ENCODE assay signal across 16 mouse cellular contexts in genomic region chr17:8888639-8889038, GRCm38 (mm10).
DNase-seq lines count a peak whose midpoint lies in the region; ATAC-seq and TF ChIP-seq lines count a peak whose summit lies in the region.
"Had no signal": no experiment of that assay in that cellular context is flagged by ENCODE, and none has a peak within 500 bp of the region (broad histone marks: within the 10 kb centered on the region; RNA-seq: fewer than 3 reads in every experiment).

No protein-coding gene starts in this region.

- peak; percentile 18; the same call in 1 of the 2 replicates for ATAC-seq in forebrain, postnatal 0 days
- no peak for ATAC-seq in forebrain, embryonic 14.5 days
- no peak for ATAC-seq in midbrain, embryonic 11.5 days (ENCODE audit: low FRiP score)
- ATAC-seq in midbrain, postnatal 0 days (ENCODE audit: low FRiP score): no peak
- ATAC-seq: activated CD4-positive, CD25-positive, alpha-beta regulatory T cell, adult 4 months; forebrain, embryonic 13.5 days; Patski had no signal

- H3K27ac ChIP-seq in forebrain, postnatal 0 days (ENCODE audit: low read depth, low read length): no peak overlapping the region
- H3K27ac ChIP-seq in forebrain, embryonic 14.5 days (ENCODE audit: low read depth, low read length): no peak overlapping the region
- no peak overlapping the region for H3K27ac ChIP-seq in midbrain, embryonic 11.5 days (ENCODE audit: low read depth, low read length)
- no peak overlapping the region for H3K27ac ChIP-seq in midbrain, postnatal 0 days (ENCODE audit: low read depth, low read length)
- H3K27ac ChIP-seq: embryonic facial prominence, embryonic 10.5 days; embryonic facial prominence, embryonic 12.5 days; forebrain, embryonic 13.5 days had no signal

- intact Hi-C loops in left cerebral cortex, postnatal 14 days (cut with DNase I): no loop called here

- DNase-seq in forebrain, postnatal 0 days: no peak
- DNase-seq in forebrain, embryonic 14.5 days (ENCODE audit: low spot score): no peak
- DNase-seq in midbrain, embryonic 11.5 days (ENCODE audit: low spot score, missing footprints): peak; percentile 72
- DNase-seq in midbrain, postnatal 0 days (ENCODE audit: low spot score): no peak
- DNase-seq in left cerebral cortex, postnatal 14 days (ENCODE audit: low spot score in 2 of 2): no peak
- DNase-seq: adrenal gland, adult 8-10 months; adrenal gland, postnatal 14 days; adrenal gland, postnatal 36 days; cerebellum, adult 9-10 months; cerebellum, postnatal 10 days had no signal

- peaks cover 4% of the 10 kb centered on the region; the same call in 1 of the 2 replicates for H3K4me1 ChIP-seq in forebrain, postnatal 0 days (ENCODE audit: insufficient read depth)
- H3K4me1 ChIP-seq in forebrain, embryonic 14.5 days (ENCODE audit: control insufficient read depth, insufficient read depth, low read length): peaks cover 9% of the 10 kb centered on the region; the same call in 1 of the 2 replicates
- H3K4me1 ChIP-seq in midbrain, embryonic 11.5 days (ENCODE audit: control insufficient read depth, insufficient read depth, low read length): peaks cover 2% of the 10 kb centered on the region; the same call in 1 of the 2 replicates
- no peaks in the 10 kb centered on the region; the same call in none of the 2 replicates for H3K4me1 ChIP-seq in midbrain, postnatal 0 days (ENCODE audit: insufficient read depth, low read length)
- H3K4me1 ChIP-seq: embryonic facial prominence, embryonic 12.5 days had no signal

- H3K9me3 ChIP-seq in forebrain, postnatal 0 days (ENCODE audit: low read length): no peaks in the 10 kb centered on the region
- H3K9me3 ChIP-seq in forebrain, embryonic 14.5 days (replicated peaks; ENCODE audit: control insufficient read depth, low read length): no peaks in the 10 kb centered on the region
- H3K9me3 ChIP-seq in midbrain, embryonic 11.5 days (ENCODE audit: control insufficient read depth, low read length): no peaks in the 10 kb centered on the region
- H3K9me3 ChIP-seq in midbrain, postnatal 0 days (ENCODE audit: low read length): no peaks in the 10 kb centered on the region
- H3K9me3 ChIP-seq: embryonic facial prominence, embryonic 10.5 days; embryonic facial prominence, embryonic 12.5 days; forebrain, embryonic 13.5 days had no signal

- H3K4me2 ChIP-seq in forebrain, postnatal 0 days (ENCODE audit: low read depth): no peak overlapping the region
- H3K4me2 ChIP-seq in forebrain, embryonic 14.5 days (ENCODE audit: low read length): no peak overlapping the region
- H3K4me2 ChIP-seq in midbrain, embryonic 11.5 days: no peak overlapping the region
- H3K4me2 ChIP-seq in midbrain, postnatal 0 days (ENCODE audit: low read depth, low read length, poor library complexity, severe bottlenecking): no peak overlapping the region
- H3K4me2 ChIP-seq: embryonic facial prominence, embryonic 12.5 days; forebrain, embryonic 13.5 days had no signal

- no peak overlapping the region for H3K4me3 ChIP-seq in forebrain, postnatal 0 days (ENCODE audit: low read depth, low read length)
- H3K4me3 ChIP-seq in forebrain, embryonic 14.5 days (ENCODE audit: low read depth, low read length): no peak overlapping the region
- no peak overlapping the region for H3K4me3 ChIP-seq in midbrain, embryonic 11.5 days (ENCODE audit: low read depth, low read length)
- no peak overlapping the region for H3K4me3 ChIP-seq in midbrain, postnatal 0 days (ENCODE audit: low read depth, low read length)
- H3K4me3 ChIP-seq: embryonic facial prominence, embryonic 10.5 days; embryonic facial prominence, embryonic 12.5 days; forebrain, embryonic 13.5 days had no signal

- H3K36me3 ChIP-seq in forebrain, postnatal 0 days (ENCODE audit: insufficient read depth): no peaks in the 10 kb centered on the region
- no peaks in the 10 kb centered on the region for H3K36me3 ChIP-seq in forebrain, embryonic 14.5 days (ENCODE audit: control insufficient read depth, insufficient read depth, low read length)
- no peaks in the 10 kb centered on the region for H3K36me3 ChIP-seq in midbrain, embryonic 11.5 days (ENCODE audit: control insufficient read depth, insufficient read depth, low read length)
- H3K36me3 ChIP-seq in midbrain, postnatal 0 days (ENCODE audit: insufficient read depth, low read length): no peaks in the 10 kb centered on the region
- H3K36me3 ChIP-seq: embryonic facial prominence, embryonic 10.5 days; embryonic facial prominence, embryonic 12.5 days; G1E had no signal

- H3K27me3 ChIP-seq in forebrain, postnatal 0 days (ENCODE audit: insufficient read depth, low read length): no peaks in the 10 kb centered on the region
- no peaks in the 10 kb centered on the region for H3K27me3 ChIP-seq in forebrain, embryonic 14.5 days (replicated peaks; ENCODE audit: control insufficient read depth, insufficient read depth, low read length)
- no peaks in the 10 kb centered on the region for H3K27me3 ChIP-seq in midbrain, embryonic 11.5 days (ENCODE audit: control insufficient read depth, insufficient read depth, low read length)
- H3K27me3 ChIP-seq in midbrain, postnatal 0 days (ENCODE audit: insufficient read depth, low read length): no peaks in the 10 kb centered on the region
- H3K27me3 ChIP-seq: embryonic facial prominence, embryonic 12.5 days; forebrain, embryonic 13.5 days; Patski had no signal

- H3K9ac ChIP-seq in forebrain, postnatal 0 days: no peak overlapping the region
- H3K9ac ChIP-seq in forebrain, embryonic 14.5 days (ENCODE audit: low read length): no peak overlapping the region
- H3K9ac ChIP-seq in midbrain, embryonic 11.5 days (ENCODE audit: low read length): no peak overlapping the region
- H3K9ac ChIP-seq in midbrain, postnatal 0 days (replicated peaks; ENCODE audit: low read length, poor library complexity, severe bottlenecking): no peak overlapping the region
- H3K9ac ChIP-seq: embryonic facial prominence, embryonic 12.5 days; forebrain, embryonic 13.5 days had no signal

- 74% methylated on average over 5 of the region's 5 CpGs for WGBS in forebrain, postnatal 0 days
- 82% methylated on average over 5 of the region's 5 CpGs for WGBS in forebrain, embryonic 14.5 days
- WGBS in midbrain, embryonic 11.5 days: 84% methylated on average over 5 of the region's 5 CpGs
- WGBS in midbrain, postnatal 0 days: 75% methylated on average over 5 of the region's 5 CpGs

- no peak for TF ChIP-seq CTCF in forebrain, postnatal 0 days (IDR thresholded peaks at IDR 0.05; ENCODE audit: low read depth)
- TF ChIP-seq CTCF in midbrain, postnatal 0 days (IDR thresholded peaks at IDR 0.05): no peak
